ENCODE assay signal across 26 mouse cellular contexts in genomic region chr9:29759940-29760339, GRCm38 (mm10).
DNase-seq lines count a peak whose midpoint lies in the region; ATAC-seq lines count a peak whose summit lies in the region.
"Had no signal": no experiment of that assay in that cellular context is flagged by ENCODE, and none has a peak within 500 bp of the region (broad histone marks: within the 10 kb centered on the region; RNA-seq: fewer than 3 reads in every experiment).

No protein-coding gene starts in this region.

- H3K9me3 ChIP-seq in heart, embryonic 16.5 days (replicated peaks; ENCODE audit: control insufficient read depth, low read length): no peaks in the 10 kb centered on the region
- no peaks in the 10 kb centered on the region for H3K9me3 ChIP-seq in kidney, embryonic 15.5 days (replicated peaks)
- H3K9me3 ChIP-seq: forebrain, embryonic 13.5 days; heart, embryonic 13.5 days; midbrain, embryonic 12.5 days; neural tube, embryonic 12.5 days had no signal

- intact Hi-C loops in heart, postnatal 25 days (cut with DNase I): no loop called here

- 17% methylated on average over 3 of the region's 3 CpGs for WGBS in heart, embryonic 16.5 days
- 67% methylated on average over 3 of the region's 3 CpGs for WGBS in kidney, embryonic 15.5 days

- H3K36me3 ChIP-seq in heart, embryonic 16.5 days (ENCODE audit: control insufficient read depth, insufficient read depth): no peaks in the 10 kb centered on the region
- H3K36me3 ChIP-seq in kidney, embryonic 15.5 days: no peaks in the 10 kb centered on the region
- H3K36me3 ChIP-seq: heart, embryonic 13.5 days; midbrain, embryonic 12.5 days; neural tube, embryonic 12.5 days had no signal

- no peak overlapping the region for H3K9ac ChIP-seq in heart, embryonic 16.5 days (ENCODE audit: low read length)
- no peak overlapping the region for H3K9ac ChIP-seq in kidney, embryonic 15.5 days
- H3K9ac ChIP-seq: forebrain, embryonic 13.5 days; heart, embryonic 13.5 days; hindbrain, embryonic 14.5 days; liver, embryonic 14.5 days; midbrain, embryonic 12.5 days; neural tube, embryonic 12.5 days had no signal

- peak; percentile 28; the same call in 1 of the 2 replicates for ATAC-seq in heart, embryonic 16.5 days (replicated peaks; ENCODE audit: extremely low read depth, insufficient read depth, low FRiP score)
- ATAC-seq in kidney, embryonic 15.5 days (replicated peaks; ENCODE audit: low FRiP score): no peak
- ATAC-seq: CD4-positive, CD25-positive, alpha-beta regulatory T cell, adult 4 months; forebrain, embryonic 13.5 days had no signal

- DNase-seq in cerebellum, postnatal 10 days: peak; percentile 61 to 63
- DNase-seq in cerebellum, postnatal 36 days: no peak
- no peak for DNase-seq in heart, postnatal 25 days (ENCODE audit: low spot score)
- DNase-seq in kidney, postnatal 25 days: peak; percentile 30 to 46
- DNase-seq in retina, postnatal 1 day: peak; percentile 14
- no peak for DNase-seq in retina, embryonic 14.5 days (ENCODE audit: low spot score)
- DNase-seq: cerebellum, adult 18-20 months; gastrocnemius, postnatal 10 days; kidney, adult 2 months; layer of hippocampus, postnatal 36 days; liver; lung, adult 2 months; lung, postnatal 4 days; thymus, adult 2 months; thymus, postnatal 36 days had no signal

- no peak overlapping the region for H3K27ac ChIP-seq in heart, embryonic 16.5 days (ENCODE audit: low read length)
- H3K27ac ChIP-seq in kidney, embryonic 15.5 days: no peak overlapping the region
- H3K27ac ChIP-seq: forebrain, embryonic 13.5 days; heart, embryonic 13.5 days; hindbrain, embryonic 14.5 days; liver, embryonic 14.5 days; midbrain, embryonic 12.5 days; neural tube, embryonic 12.5 days had no signal

- H3K4me3 ChIP-seq in heart, embryonic 16.5 days (ENCODE audit: low read length): no peak overlapping the region
- H3K4me3 ChIP-seq in kidney, embryonic 15.5 days (replicated peaks): no peak overlapping the region
- H3K4me3 ChIP-seq: forebrain, embryonic 13.5 days; heart, embryonic 13.5 days; megakaryocyte, embryonic 14.5 days; midbrain, embryonic 12.5 days; myocyte; neural tube, embryonic 12.5 days had no signal

- H3K4me1 ChIP-seq in heart, embryonic 16.5 days (ENCODE audit: control insufficient read depth, insufficient read depth, low read length): peaks cover 4% of the 10 kb centered on the region; the same call in 1 of the 2 replicates
- H3K4me1 ChIP-seq in kidney, embryonic 15.5 days: no peaks in the 10 kb centered on the region
- H3K4me1 ChIP-seq: megakaryocyte, embryonic 14.5 days had no signal

- 0 out of 2 replicates have a peak, but pooled peaks cover 2% of the 10 kb centered on the region for H3K27me3 ChIP-seq in heart, embryonic 16.5 days (ENCODE audit: control insufficient read depth, insufficient read depth, low read length)
- H3K27me3 ChIP-seq in kidney, embryonic 15.5 days: no peaks in the 10 kb centered on the region
- H3K27me3 ChIP-seq: megakaryocyte, embryonic 14.5 days; neural tube, embryonic 12.5 days had no signal

- H3K4me2 ChIP-seq in heart, embryonic 16.5 days (ENCODE audit: low read depth, low read length): no peak overlapping the region
- no peak overlapping the region for H3K4me2 ChIP-seq in kidney, embryonic 15.5 days
- H3K4me2 ChIP-seq: forebrain, embryonic 13.5 days; heart, embryonic 13.5 days; hindbrain, embryonic 14.5 days; midbrain, embryonic 12.5 days; neural tube, embryonic 12.5 days had no signal

Comparison
In these comparisons a context has a peak if more than half of its experiments do, and no peak if none do; other contexts are left out.
1. DNase-seq: peak in cerebellum, postnatal 10 days (2 of 2), kidney, postnatal 25 days (2 of 2) and retina, postnatal 1 day (single experiment); none in cerebellum, postnatal 36 days (0 of 2), heart, postnatal 25 days (single experiment) and retina, embryonic 14.5 days (single experiment).